Mouse (Mus musculus): ENCODE results near the gene Nubp1. TPM values are rescaled to one million over a fixed set of nuclear protein-coding genes. Genes with fewer than 3 reads are reported as not detected.

Nubp1 gene
- total and polyA plus RNA-seq, 3 experiments = 57.7 to 75.0 TPM; not detected in 1

DNA sequence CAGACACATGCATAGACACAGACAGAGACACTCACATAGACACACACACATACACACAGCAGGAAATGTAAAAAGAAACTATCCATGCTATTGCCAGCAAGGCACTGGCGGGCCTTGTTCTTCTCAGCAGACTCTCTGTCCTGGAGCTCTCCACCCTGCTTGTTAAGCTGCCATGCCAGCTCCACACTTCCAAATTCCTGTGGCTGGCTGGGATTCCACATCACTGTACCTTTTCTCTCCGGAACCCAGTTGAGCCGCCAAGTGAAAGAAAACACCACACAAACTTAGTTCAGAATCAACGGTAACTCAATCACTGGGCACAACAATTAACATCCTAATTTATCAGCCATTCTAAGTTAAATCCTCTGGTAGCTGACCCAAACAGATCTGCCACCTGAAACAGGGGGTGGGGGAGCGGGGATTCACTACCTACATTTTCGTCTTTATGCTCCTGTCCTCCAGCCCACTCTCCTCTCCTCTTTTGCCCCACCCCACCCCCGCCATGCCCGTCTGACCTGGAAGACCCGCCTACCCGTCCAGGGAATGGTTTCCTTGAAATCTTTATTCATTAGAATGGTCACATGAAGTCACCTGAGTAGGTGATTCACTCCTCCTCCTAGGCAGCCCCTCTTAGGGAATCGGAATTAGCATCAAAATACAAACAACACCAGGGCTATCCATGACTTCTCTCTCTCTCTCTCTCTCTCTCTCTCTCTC lies 55.8 kb downstream of the Nubp1 start:
- DNase-seq (ENCODE audit: low read depth, low spot score) = no peak
- Histone ChIP-seq H3K36me3 (ENCODE audit: control insufficient read depth in 1 of 2, insufficient read depth in 2 of 2, low read length in 2 of 2) (no peaks in the 10 kb centered on the region), H3K27me3 (ENCODE audit: control insufficient read depth in 1 of 2, insufficient read depth in 2 of 2, low read length in 2 of 2) (peaks cover 0 to 3% of the 10 kb centered on the region in 2 experiments; a peak in 2 of 4 replicates), H3K9me3 (replicated peaks; ENCODE audit: insufficient read depth, low read length) (no peaks in the 10 kb centered on the region), H3K4me3 (ENCODE audit: control insufficient read depth in 1 of 2, insufficient read depth in 1 of 2, low read depth in 2 of 2, low read length in 2 of 2) (no peak overlapping the region), H3K9ac (ENCODE audit: control insufficient read depth, low read depth, low read length, poor library complexity, severe bottlenecking) (no peak overlapping the region), H3K79me2 (ENCODE audit: control insufficient read depth, insufficient read depth, low read length, poor library complexity) (no peaks in the 10 kb centered on the region), H3K4me1 (ENCODE audit: control insufficient read depth in 1 of 2, insufficient read depth in 2 of 2, low read length in 2 of 2) (no peaks in the 10 kb centered on the region), H3K27ac (ENCODE audit: control insufficient read depth, low read depth, low read length) (no peak overlapping the region)
- TF ChIP-seq MAFK (IDR thresholded peaks at IDR 0.05; ENCODE audit: borderline replicate concordance, low read depth, low read length) = no peak
- no peak for TF ChIP-seq GABPA (IDR thresholded peaks at IDR 0.05; ENCODE audit: low read depth, low read length)
- TF ChIP-seq KAT2A (conservative IDR thresholded peaks at IDR 0.05; ENCODE audit: low read depth, low read length) = no peak

- Histone ChIP-seq H3K79me2 (ENCODE audit: control insufficient read depth, insufficient read depth, low read length, poor library complexity) (no peaks in the 10 kb centered on the region), H3K27me3 (ENCODE audit: control insufficient read depth in 1 of 2, insufficient read depth in 2 of 2, low read length in 2 of 2) (peaks cover 0 to 3% of the 10 kb centered on the region in 2 experiments; a peak in 2 of 4 replicates), H3K27ac (ENCODE audit: control insufficient read depth, low read depth, low read length) (no peak overlapping the region), H3K9me3 (replicated peaks; ENCODE audit: insufficient read depth, low read length) (no peaks in the 10 kb centered on the region), H3K4me3 (ENCODE audit: control insufficient read depth in 1 of 2, insufficient read depth in 1 of 2, low read depth in 2 of 2, low read length in 2 of 2) (no peak overlapping the region), H3K9ac (ENCODE audit: control insufficient read depth, low read depth, low read length, poor library complexity, severe bottlenecking) (no peak overlapping the region), H3K4me1 (ENCODE audit: control insufficient read depth in 1 of 2, insufficient read depth in 2 of 2, low read length in 2 of 2) (no peaks in the 10 kb centered on the region), H3K36me3 (ENCODE audit: control insufficient read depth in 1 of 2, insufficient read depth in 2 of 2, low read length in 2 of 2) (no peaks in the 10 kb centered on the region)
- no peak for TF ChIP-seq ELF1 (IDR thresholded peaks at IDR 0.05; ENCODE audit: low read depth, low read length)
- TF ChIP-seq E2F4 (IDR thresholded peaks at IDR 0.05; ENCODE audit: borderline replicate concordance, low read depth, low read length) = no peak
- no peak for TF ChIP-seq MXI1 (IDR thresholded peaks at IDR 0.05; ENCODE audit: low read depth, low read length)
- no peak for TF ChIP-seq USF2 (IDR thresholded peaks at IDR 0.05; ENCODE audit: borderline replicate concordance in 1 of 2, insufficient read depth in 1 of 2, low read depth in 1 of 2, low read length in 2 of 2)
- no peak for TF ChIP-seq MYB (IDR thresholded peaks at IDR 0.05; ENCODE audit: low read depth, low read length)
- TF ChIP-seq NRF1 (IDR thresholded peaks at IDR 0.05; ENCODE audit: insufficient read depth, low read depth, low read length, poor library complexity, severe bottlenecking) = no peak
- no peak for TF ChIP-seq UBTF (IDR thresholded peaks at IDR 0.05; ENCODE audit: borderline replicate concordance, insufficient read depth, low read depth, low read length)
- TF ChIP-seq CHD2 (IDR thresholded peaks at IDR 0.05; ENCODE audit: low read length) = no peak
- no peak for TF ChIP-seq NELFE (IDR thresholded peaks at IDR 0.05; ENCODE audit: low read depth, low read length)
- DNase-seq (ENCODE audit: low read depth, low spot score) = no peak
These were observed 56.5 kb downstream of the Nubp1 start for GRCm38 (mm10) chr16:10468201-10468600.

GRCm38 (mm10) chr16:10471950-10472349 lies 60.2 kb downstream of the Nubp1 start:
- H3K9ac ChIP-seq (ENCODE audit: control insufficient read depth, low read depth, low read length, poor library complexity, severe bottlenecking) = no peak overlapping the region
- no peaks in the 10 kb centered on the region; a peak in 2 of 4 replicates for H3K27me3 ChIP-seq (ENCODE audit: control insufficient read depth in 1 of 2, insufficient read depth in 2 of 2, low read length in 2 of 2)
- no peak overlapping the region for H3K27ac ChIP-seq (ENCODE audit: control insufficient read depth, low read depth, low read length)
- no peaks in the 10 kb centered on the region for H3K36me3 ChIP-seq (ENCODE audit: control insufficient read depth in 1 of 2, insufficient read depth in 2 of 2, low read length in 2 of 2)
- no peaks in the 10 kb centered on the region for H3K4me1 ChIP-seq (ENCODE audit: control insufficient read depth in 1 of 2, insufficient read depth in 2 of 2, low read length in 2 of 2)
- H3K4me3 ChIP-seq (ENCODE audit: control insufficient read depth in 1 of 2, insufficient read depth in 1 of 2, low read depth in 2 of 2, low read length in 2 of 2) = no peak overlapping the region
- TF ChIP-seq CHD2 (IDR thresholded peaks at IDR 0.05; ENCODE audit: low read length) = no peak
- no peak for TF ChIP-seq KAT2A (conservative IDR thresholded peaks at IDR 0.05; ENCODE audit: low read depth, low read length)
- H3K79me2 ChIP-seq (ENCODE audit: control insufficient read depth, insufficient read depth, low read length, poor library complexity) = no peaks in the 10 kb centered on the region
- H3K9me3 ChIP-seq (replicated peaks; ENCODE audit: insufficient read depth, low read length) = no peaks in the 10 kb centered on the region
- DNase-seq (ENCODE audit: low read depth, low spot score) = no peak

Other genes starting within 250 kb of the Nubp1 start
- gene Rpl39l, start 241.7 kb upstream of the Nubp1 start, total RNA-seq (2012; rRNA removed) = not detected in 2 replicates
- gene Rpl39l, start 241.7 kb upstream of the Nubp1 start, polyA plus RNA-seq (2012; ENCODE audit: insufficient read depth in 1 of 2, insufficient read length in 2 of 2, low read depth in 1 of 2, low replicate concordance in 2 of 2, missing spikeins in 1 of 2) = not detected
- 0.23 TPM in 2 replicates for gene Atf7ip2, start 219.2 kb upstream of the Nubp1 start, total RNA-seq (2012; rRNA removed)
- gene Atf7ip2, start 219.2 kb upstream of the Nubp1 start, polyA plus RNA-seq (2012; ENCODE audit: insufficient read depth in 1 of 2, insufficient read length in 2 of 2, low read depth in 1 of 2, low replicate concordance in 2 of 2, missing spikeins in 1 of 2) = under 1 TPM in 1 of 2 experiments, not detected in 1; 0.11 TPM
- gene Emp2, start 98.0 kb upstream of the Nubp1 start, total RNA-seq (2012; rRNA removed) = not detected in 2 replicates
- not detected for gene Emp2, start 98.0 kb upstream of the Nubp1 start, polyA plus RNA-seq (2012; ENCODE audit: insufficient read depth in 1 of 2, insufficient read length in 2 of 2, low read depth in 1 of 2, low replicate concordance in 2 of 2, missing spikeins in 1 of 2)
- 0.08 and 0.10 TPM in 2 replicates for gene Tekt5, start 16.5 kb upstream of the Nubp1 start, total RNA-seq (2012; rRNA removed)
- gene Tekt5, start 16.5 kb upstream of the Nubp1 start, polyA plus RNA-seq (2012; ENCODE audit: insufficient read depth in 1 of 2, insufficient read length in 2 of 2, low read depth in 1 of 2, low replicate concordance in 2 of 2, missing spikeins in 1 of 2) = under 1 TPM in 1 of 2 experiments, not detected in 1; 0.25 TPM
- gene Tvp23a, start 35.4 kb downstream of the Nubp1 start, total RNA-seq (2012; rRNA removed) = 0.03 and 0.31 TPM in 2 replicates
- under 1 TPM in 1 of 2 experiments, not detected in 1; 0.81 TPM for gene Tvp23a, start 35.4 kb downstream of the Nubp1 start, polyA plus RNA-seq (2012; ENCODE audit: insufficient read depth in 1 of 2, insufficient read length in 2 of 2, low read depth in 1 of 2, low replicate concordance in 2 of 2, missing spikeins in 1 of 2)
- not detected in 2 replicates for gene Ciita, start 68.1 kb downstream of the Nubp1 start, total RNA-seq (2012; rRNA removed)
- gene Ciita, start 68.1 kb downstream of the Nubp1 start, polyA plus RNA-seq (2012; ENCODE audit: insufficient read depth in 1 of 2, insufficient read length in 2 of 2, low read depth in 1 of 2, low replicate concordance in 2 of 2, missing spikeins in 1 of 2) = under 1 TPM in 1 of 2 experiments, not detected in 1; 0.04 TPM
- gene Dexi, start 131.1 kb downstream of the Nubp1 start, total RNA-seq (2012; rRNA removed) = 8.1 and 9.3 TPM in 2 replicates
- gene Dexi, start 131.1 kb downstream of the Nubp1 start, polyA plus RNA-seq (2012; ENCODE audit: insufficient read depth in 1 of 2, insufficient read length in 2 of 2, low read depth in 1 of 2, low replicate concordance in 2 of 2, missing spikeins in 1 of 2) = 10 to 100 TPM in 1 of 2 experiments, not detected in 1; 17.8 TPM
- 10.4 TPM in 2 replicates for gene Clec16a, start 133.4 kb downstream of the Nubp1 start, total RNA-seq (2012; rRNA removed)
- gene Clec16a, start 133.4 kb downstream of the Nubp1 start, polyA plus RNA-seq (2012; ENCODE audit: insufficient read depth in 1 of 2, insufficient read length in 2 of 2, low read depth in 1 of 2, low replicate concordance in 2 of 2, missing spikeins in 1 of 2) = 10 to 100 TPM; 22.1 to 49.3 TPM

Data from MEL (cell line).